In genomic region chr14:24618226-24619038, GRCm38 (mm10) we compare ENCODE assay signal across 10 mouse cellular contexts.
A peak's percentile ranks its signal among the peaks of the same experiment; 100 is the strongest.
DNase-seq lines count a peak whose midpoint lies in the region; ATAC-seq and TF ChIP-seq lines count a peak whose summit lies in the region.
"Had no signal": no experiment of that assay in that cellular context is flagged by ENCODE, and none has a peak within 500 bp of the region (broad histone marks: within the 10 kb centered on the region; RNA-seq: fewer than 3 reads in every experiment).

No protein-coding gene starts in this region.

- peaks cover 30% of the 10 kb centered on the region for H3K4me1 ChIP-seq in heart, embryonic 13.5 days
- peaks cover 43% of the 10 kb centered on the region for H3K4me1 ChIP-seq in midbrain, embryonic 16.5 days (ENCODE audit: control insufficient read depth, insufficient read depth, low read length)
- H3K4me1 ChIP-seq in thymus, adult 2 months (replicated peaks; ENCODE audit: control insufficient read depth, insufficient read depth, low read length), result no peaks in the 10 kb centered on the region

- H3K4me2 ChIP-seq in heart, embryonic 13.5 days, result peak overlapping the region; percentile 22
- peak overlapping the region; percentile 27 for H3K4me2 ChIP-seq in midbrain, embryonic 16.5 days (ENCODE audit: low read length)
- H3K4me2 ChIP-seq: embryonic facial prominence, embryonic 12.5 days had no signal

- H3K9me3 ChIP-seq in heart, embryonic 13.5 days, result no peaks in the 10 kb centered on the region
- H3K9me3 ChIP-seq in midbrain, embryonic 16.5 days (replicated peaks; ENCODE audit: control insufficient read depth, low read length, poor library complexity, severe bottlenecking), result no peaks in the 10 kb centered on the region
- H3K9me3 ChIP-seq: embryonic facial prominence, embryonic 12.5 days had no signal

- H3K27ac ChIP-seq in heart, embryonic 13.5 days (replicated peaks), result peak overlapping the region; percentile 55
- H3K27ac ChIP-seq in midbrain, embryonic 16.5 days (ENCODE audit: low read length), result peak overlapping the region; percentile 98
- H3K27ac ChIP-seq in thymus, adult 2 months (ENCODE audit: control insufficient read depth, insufficient read depth, low read length), result no peak overlapping the region
- H3K27ac ChIP-seq: embryonic facial prominence, embryonic 12.5 days; macrophage had no signal

- 30% methylated on average over 16 of the region's 16 CpGs for WGBS in heart, embryonic 13.5 days
- 7% methylated on average over 15 of the region's 16 CpGs for WGBS in midbrain, embryonic 16.5 days
- WGBS in thymus, adult 2 months, result 83% methylated on average over 15 of the region's 16 CpGs

- TF ChIP-seq POLR2A in thymus, adult 2 months (IDR thresholded peaks at IDR 0.05; ENCODE audit: control insufficient read depth, extremely low read depth, insufficient read depth, low read length, poor library complexity), result no peak

- no peak for TF ChIP-seq CTCF in thymus, adult 2 months (IDR thresholded peaks at IDR 0.05; ENCODE audit: borderline replicate concordance, control insufficient read depth, extremely low read depth, insufficient read depth, low read length, poor library complexity)

- no peak overlapping the region for H3K9ac ChIP-seq in heart, embryonic 13.5 days
- peak overlapping the region; percentile 49; the same call in 1 of the 2 replicates for H3K9ac ChIP-seq in midbrain, embryonic 16.5 days (ENCODE audit: low read depth, low read length)
- H3K9ac ChIP-seq: embryonic facial prominence, embryonic 12.5 days had no signal

- no peak for DNase-seq in heart, postnatal 36 days
- peak; percentile 76 for DNase-seq in brain, adult 2 months (ENCODE audit: low read depth, low spot score)
- DNase-seq in frontal cortex, postnatal 36 days (ENCODE audit: low spot score in 2 of 2), result peak; percentile 28 to 32
- no peak for DNase-seq in thymus, adult 2 months
- DNase-seq in gastrocnemius, postnatal 36 days, result no peak

- intact Hi-C loops in heart, postnatal 36 days (cut with DNase I), result no loop called here
- intact Hi-C loops in gastrocnemius, postnatal 36 days (cut with DNase I), result no loop called here

- H3K27me3 ChIP-seq in heart, embryonic 13.5 days (replicated peaks), result peaks cover 6% of the 10 kb centered on the region; the same call in 1 of the 2 replicates
- no peaks in the 10 kb centered on the region for H3K27me3 ChIP-seq in midbrain, embryonic 16.5 days (ENCODE audit: control insufficient read depth, insufficient read depth, low read depth, low read length)
- no peaks in the 10 kb centered on the region for H3K27me3 ChIP-seq in thymus, adult 2 months (ENCODE audit: control insufficient read depth, insufficient read depth, low read length)
- H3K27me3 ChIP-seq: embryonic facial prominence, embryonic 12.5 days had no signal

- ATAC-seq in heart, embryonic 13.5 days (ENCODE audit: extremely low read depth, insufficient number of reproducible peaks, low FRiP score, low TSS enrichment), result no peak
- ATAC-seq in midbrain, embryonic 16.5 days, result peak; percentile 81
- ATAC-seq in erythroid progenitor cell, adult 5-6 weeks (replicated peaks; ENCODE audit: low FRiP score, poor library complexity, severe bottlenecking), result no peak

- H3K4me3 ChIP-seq in heart, embryonic 13.5 days, result no peak overlapping the region
- H3K4me3 ChIP-seq in midbrain, embryonic 16.5 days (ENCODE audit: low read depth, low read length), result no peak overlapping the region
- H3K4me3 ChIP-seq in thymus, adult 2 months (ENCODE audit: control insufficient read depth, insufficient read depth, low read length), result no peak overlapping the region
- H3K4me3 ChIP-seq: embryonic facial prominence, embryonic 12.5 days had no signal

- H3K36me3 ChIP-seq in heart, embryonic 13.5 days, result no peaks in the 10 kb centered on the region
- H3K36me3 ChIP-seq in midbrain, embryonic 16.5 days (ENCODE audit: control insufficient read depth, insufficient read depth, low read length), result no peaks in the 10 kb centered on the region
- no peaks in the 10 kb centered on the region for H3K36me3 ChIP-seq in thymus, adult 2 months (ENCODE audit: control insufficient read depth, insufficient read depth, low read length)
- H3K36me3 ChIP-seq: embryonic facial prominence, embryonic 12.5 days had no signal

Comparison
In these comparisons a context has a peak if more than half of its experiments do, and no peak if none do; other contexts are left out.
1. DNase-seq: peak in brain, adult 2 months (single experiment) and frontal cortex, postnatal 36 days (2 of 2); none in heart, postnatal 36 days (0 of 2), thymus, adult 2 months (single experiment) and gastrocnemius, postnatal 36 days (0 of 2).